Mouse (Mus musculus) liver, embryonic 14.5 days (tissue): ENCODE results near the gene Map3k10.

Experiments
- CTCF ChIP-seq: IDR thresholded peaks from 2 replicates; pipeline ENCODE4 v1.5.1; 2016; ENCODE audit warnings: antibody characterized with exemption, low read depth, control low read depth
- EP300 ChIP-seq: IDR thresholded peaks from 2 replicates; pipeline ENCODE4 v1.6.1; 2016; ENCODE audit warnings: antibody characterized with exemption, low read depth

DNA sequence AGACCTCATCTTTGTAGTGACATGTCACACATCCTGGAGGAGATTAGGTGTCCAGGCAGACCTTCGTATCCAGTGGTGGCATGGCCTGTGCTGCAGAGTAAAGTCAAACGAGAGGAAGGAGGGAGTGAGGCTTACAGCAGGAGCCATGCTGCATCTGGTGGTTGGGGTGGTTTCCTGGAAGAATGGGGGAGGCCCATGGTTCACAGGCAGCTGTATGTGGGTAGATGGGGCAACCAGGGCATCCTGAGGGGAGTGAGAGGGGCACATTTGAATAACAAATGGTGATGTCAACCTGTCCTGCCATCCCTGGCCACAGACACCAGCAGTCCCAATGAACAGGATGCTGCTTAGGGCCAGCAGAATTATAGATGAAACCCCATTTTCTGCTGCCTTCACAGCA, 64.7 kb downstream of the Map3k10 start:
- no peak for TF ChIP-seq CTCF
- no peak for TF ChIP-seq EP300
